Mouse (Mus musculus) ES-CJ7 (cell line): ENCODE measurements around the gene Hinfp.

Source experiments
- DNase-seq: peaks from one replicate; pipeline ENCODE4 v3.0.0; 2011; ENCODE audit warnings: low read depth, low spot score

Gene Hinfp

DNA sequence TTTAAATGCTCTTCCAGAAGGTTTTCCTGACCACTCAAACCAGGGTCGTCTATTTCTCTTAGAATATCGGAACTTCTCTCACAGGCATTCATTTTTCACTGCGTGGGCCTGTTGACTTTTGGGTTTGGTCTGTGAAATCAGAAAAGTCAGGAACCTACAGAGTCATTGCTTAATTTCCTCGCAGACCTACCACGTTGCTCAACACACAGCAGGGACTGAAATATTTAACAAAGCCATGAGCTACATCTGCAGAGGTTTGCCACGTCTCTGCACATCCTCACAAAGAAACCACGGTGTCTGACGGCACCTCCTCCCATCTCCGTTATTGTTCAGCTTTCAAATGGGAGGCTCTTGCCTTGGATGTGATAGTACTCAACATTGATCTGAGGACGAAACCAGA lies 46.5 kb downstream of the Hinfp start:
- no peak for DNase-seq

DNA sequence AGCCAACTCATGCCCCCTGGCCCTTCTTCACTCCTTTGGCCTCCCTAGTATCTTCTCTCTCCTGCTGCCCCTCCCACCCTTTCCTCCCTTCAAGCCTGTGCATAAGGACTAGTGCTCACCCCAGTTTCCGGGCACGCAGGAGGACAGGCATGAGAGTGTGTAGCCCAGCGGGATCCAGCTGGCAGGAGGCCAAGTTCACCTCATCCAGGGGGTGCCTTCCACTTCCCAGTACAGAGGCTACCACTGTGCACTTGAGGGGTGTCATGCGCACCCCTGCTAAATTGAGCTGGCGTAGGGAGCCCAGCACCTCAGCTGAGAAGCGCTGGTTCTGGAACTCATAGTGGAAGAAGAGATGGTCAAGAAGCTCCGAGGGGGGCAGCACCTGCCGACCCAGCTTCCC lies 49.3 kb downstream of the Hinfp start:
- DNase-seq = no peak

DNA sequence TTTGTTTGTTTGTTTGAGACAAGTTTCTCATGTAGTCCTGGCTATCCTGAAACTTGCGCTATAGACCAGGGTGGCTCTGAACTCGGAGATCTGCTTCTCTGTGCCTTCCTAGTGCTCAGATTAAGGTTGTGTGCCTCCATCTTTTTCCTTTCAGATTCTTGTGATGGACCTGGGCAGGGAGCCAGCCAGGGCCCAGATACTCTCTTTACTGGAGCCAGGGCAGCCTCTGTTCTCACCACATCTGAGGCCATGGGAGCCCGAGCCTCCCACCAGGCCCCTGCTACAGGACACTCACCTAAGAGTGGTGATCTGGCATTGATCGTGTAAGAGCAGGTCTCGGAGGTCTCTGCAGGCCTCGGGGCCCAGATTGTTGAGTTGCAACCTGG lies 50.3 kb downstream of the Hinfp start:
- DNase-seq = no peak

DNA sequence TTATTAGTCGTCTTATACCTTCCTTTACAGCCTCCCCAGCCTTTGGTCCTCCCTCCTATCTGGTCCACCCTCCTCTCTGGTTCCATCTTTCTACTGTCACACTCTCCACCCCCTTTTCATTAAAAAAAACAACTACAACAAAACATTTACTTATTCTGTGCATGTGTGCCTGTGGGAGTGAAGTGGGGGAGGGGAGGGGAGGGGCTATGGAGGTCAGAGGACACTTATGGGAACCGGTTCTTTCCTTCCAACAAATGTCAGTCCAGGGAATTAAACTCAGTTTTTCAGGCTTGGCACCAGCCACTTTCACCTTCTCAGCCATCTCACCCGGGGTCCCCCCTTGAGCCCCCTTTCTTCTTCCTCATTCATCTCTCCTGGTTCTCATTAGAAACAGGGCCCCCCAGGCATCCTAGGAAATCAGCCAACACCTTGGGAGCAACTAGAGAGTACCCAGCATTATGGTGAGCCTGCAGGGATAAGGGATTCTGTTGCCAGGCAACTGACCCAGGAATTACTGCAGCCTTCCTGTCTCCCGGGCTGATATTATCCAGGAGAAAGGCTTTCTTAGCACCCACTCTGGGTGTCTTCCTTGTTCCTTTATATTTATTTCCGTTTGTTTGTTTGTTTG lies 50.8 kb downstream of the Hinfp start:
- no peak for DNase-seq

DNA sequence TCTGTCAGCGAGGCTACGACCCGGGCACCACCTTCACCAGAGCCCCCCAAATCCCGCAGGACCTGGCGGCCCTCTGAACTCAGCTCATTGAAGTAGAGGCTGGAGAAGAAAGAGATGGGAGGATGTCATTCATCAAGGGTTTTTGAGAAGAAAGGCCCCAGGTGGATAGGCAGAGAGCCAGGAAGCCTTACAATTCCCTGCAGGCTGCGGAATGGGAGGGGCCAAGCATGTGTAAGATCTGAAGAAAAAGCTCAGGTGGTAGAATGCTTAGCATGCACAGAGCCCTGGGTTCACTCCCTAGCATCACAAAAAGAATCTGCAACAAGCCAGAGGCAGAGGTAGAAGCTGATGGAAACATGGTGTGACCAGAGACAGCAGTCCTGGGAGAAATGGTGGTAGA lies 52.0 kb downstream of the Hinfp start:
- DNase-seq = no peak

DNA sequence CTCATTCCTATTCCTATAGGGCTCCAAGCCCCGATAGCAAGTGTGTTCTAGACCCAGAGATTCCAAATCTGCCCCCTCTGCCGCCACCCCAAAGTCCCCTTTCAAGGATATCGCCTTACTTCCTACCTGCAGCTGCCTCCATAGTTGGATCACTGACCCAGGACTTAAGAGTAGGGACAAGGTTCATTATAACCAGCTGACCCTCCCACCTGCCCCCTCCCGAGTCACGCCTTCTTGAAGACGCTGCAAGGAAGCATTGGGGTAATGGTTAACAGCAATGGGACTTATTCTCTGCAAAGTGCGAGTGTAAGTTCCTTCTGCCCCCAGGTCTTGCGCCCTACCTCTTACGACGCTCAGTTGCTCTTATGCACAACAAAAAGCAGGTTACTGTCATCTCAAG lies 54.2 kb downstream of the Hinfp start, which contains the start of gene Pdzd3:
Gene Pdzd3, minus strand, starts transcription at position 158 of the 400 bp plus-strand sequence.
- DNase-seq = no peak

DNA sequence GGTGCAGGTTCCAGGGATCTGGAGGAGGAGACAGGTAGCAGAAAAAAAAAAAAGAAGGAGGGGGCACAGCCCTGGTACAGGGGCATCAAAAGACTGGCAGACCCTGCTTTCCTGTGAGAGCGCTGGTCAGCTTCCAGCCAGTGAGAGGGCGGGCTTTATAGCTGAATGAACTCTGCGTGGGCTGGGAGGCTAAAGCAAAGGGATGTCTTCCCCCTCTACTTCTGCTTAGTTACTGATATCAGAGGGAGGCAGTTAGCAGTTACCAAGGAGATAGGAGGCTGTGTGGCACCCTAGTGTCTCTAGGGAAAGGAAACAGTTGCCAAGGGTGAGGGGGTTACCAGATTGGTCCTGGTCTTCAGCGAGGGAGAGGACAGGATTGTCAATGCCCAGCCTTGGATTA lies 55.0 kb downstream of the Hinfp start:
- no peak for DNase-seq

DNA sequence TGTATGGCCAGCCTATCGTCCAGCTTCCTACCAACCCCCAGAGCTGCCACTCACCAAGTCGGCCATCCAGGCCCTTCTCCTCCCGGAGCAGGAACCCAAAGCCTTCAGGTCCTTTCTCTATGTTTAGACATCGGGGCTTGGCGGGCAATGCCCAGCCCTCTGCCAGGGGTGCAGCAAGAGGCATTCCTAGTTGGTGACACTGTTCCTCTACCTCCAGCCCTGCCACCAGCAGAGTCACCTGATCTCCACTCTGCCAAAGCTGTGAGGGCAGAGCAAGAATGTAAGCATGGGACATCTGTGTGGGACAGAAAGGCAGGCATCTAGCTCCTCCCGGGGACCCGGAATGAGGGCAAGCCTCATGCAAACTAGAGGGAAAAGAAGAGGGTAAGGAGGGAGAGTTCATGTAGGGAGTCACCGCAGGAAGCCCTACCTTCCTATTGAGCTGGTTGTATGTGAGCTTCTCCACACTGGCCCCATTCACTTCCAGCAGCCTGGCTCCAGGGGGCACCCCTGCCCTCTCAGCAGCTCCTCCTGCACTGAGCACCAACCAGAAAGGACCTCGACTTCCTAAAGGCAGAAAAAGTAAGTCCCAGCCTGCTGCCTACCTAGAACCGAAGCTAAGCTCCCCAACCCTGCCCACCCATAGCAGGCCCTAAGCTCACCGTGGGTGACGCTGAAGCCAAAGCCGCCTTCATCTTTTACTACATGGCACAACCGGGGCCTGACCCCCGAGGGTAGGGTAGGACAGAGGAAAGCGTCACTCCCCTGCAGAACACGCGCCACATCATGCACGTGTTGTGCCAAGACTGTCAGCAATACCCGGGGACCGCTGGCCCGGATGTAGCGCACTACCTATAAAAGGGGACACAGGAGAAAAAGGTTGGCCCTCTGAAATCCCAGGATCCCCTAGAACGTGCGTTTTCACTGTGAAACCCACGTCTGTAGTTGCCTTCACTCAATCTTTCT lies 56.0 kb downstream of the Hinfp start:
- peak; percentile 83 for DNase-seq

DNA sequence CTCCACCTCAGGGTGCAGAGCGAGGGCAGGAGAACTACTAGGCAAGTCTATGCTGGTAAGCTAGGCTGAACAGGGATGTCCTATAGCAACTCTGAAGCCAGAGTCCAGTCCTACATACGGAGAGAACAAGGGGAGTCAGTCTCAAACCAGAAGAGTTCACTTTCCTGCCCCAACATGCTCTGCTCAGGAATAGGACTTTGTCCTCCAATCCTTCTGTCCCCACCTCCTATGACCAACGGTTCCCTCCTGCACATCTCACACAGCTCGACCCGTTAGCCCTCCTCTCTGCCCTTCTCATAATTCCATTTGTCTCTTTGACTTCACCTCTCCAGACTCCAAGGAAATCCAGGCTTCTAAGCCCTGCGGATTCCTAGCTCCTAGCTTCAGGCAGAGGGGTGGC lies 57.6 kb downstream of the Hinfp start:
- DNase-seq = no peak

DNA sequence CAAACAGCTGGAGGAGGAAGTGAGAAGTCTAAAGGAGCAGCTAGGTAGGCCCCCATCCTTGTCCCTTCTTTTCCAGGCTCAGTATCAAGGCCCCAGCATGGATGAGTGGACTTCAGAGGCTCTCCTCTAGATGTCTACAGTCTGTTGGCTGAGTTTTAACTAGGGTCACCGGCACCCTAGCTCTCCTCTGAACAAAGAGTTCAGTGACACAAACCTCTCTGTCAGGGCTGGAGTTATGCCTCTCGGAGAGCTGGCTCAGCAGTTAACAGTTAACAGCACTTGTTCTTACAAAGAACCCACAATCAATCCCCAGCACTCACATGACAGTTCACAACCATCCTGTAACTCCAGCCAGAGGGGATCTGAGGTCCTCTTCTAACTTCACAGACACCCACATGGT lies 61.9 kb downstream of the Hinfp start:
- DNase-seq = no peak
